Mouse (Mus musculus): ENCODE measurements around the gene Gm28372.

The Gm28372 gene

DNA sequence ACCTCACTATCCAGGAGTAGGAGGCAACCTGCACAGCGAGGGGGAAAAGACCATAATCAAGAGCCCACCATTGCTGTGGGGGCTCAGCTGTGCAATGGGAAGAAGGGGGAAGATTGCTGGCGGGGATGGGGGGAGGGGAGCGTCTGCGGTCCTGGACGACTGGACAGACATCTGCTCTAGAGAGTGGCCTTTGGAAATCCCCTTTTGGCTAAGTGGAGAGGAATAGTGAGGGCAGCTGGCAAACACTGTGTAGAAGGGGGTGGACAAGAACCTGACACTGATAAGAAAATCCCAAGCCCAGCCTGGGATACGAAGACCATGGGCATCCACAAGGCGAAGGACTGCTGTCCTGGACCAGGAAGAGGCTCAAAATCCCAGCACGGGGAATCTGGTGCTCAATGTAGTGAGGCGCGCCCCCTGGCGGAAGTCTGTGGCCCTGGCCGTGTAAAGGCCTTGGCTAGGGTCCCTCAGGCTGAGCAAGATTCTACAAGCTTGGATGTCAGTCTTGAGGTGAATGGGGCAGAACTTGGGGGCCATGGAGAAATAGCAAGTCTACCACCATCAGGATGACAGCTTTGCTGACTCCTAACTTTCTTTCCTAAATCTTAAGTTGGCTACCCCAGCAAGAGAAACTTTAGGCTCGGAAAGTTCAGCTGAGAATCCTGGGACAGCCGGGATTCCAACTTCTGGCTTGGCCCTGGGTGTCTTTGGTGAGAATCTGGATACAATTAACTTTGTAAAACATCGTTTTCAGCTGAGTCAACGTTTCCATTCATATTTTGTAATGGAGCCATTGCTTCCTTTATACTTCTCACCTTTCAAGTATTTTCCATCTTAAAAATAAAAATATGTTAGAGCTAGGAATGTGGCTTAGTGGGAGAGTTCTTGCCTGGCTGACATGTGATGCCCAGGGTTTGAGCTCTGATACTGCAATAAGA, 6.8 kb downstream of the Gm28372 start:
- peak; percentile 75 to 80 for DNase-seq (ENCODE audit: low spot score in 2 of 2)

DNA sequence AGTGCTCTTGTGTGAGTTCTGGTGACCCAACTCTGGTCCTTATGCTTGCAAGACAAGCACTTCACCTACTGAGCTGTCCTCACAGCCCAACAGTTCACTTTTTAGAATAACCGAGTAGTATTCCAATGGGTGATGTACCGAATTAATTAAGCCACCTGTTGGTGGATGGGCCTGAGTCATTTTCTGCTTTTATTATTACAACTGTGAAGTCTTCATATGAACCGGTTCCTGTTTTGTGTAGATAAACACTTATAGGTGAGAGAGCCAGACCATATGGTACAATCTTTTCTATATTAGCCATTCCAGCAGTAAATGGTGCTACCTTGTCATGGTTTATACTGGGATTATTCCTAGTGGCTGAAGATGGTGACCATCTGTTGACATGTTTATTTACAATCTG, 7.7 kb downstream of the Gm28372 start:
- DNase-seq (ENCODE audit: low spot score in 2 of 2), result no peak

DNA sequence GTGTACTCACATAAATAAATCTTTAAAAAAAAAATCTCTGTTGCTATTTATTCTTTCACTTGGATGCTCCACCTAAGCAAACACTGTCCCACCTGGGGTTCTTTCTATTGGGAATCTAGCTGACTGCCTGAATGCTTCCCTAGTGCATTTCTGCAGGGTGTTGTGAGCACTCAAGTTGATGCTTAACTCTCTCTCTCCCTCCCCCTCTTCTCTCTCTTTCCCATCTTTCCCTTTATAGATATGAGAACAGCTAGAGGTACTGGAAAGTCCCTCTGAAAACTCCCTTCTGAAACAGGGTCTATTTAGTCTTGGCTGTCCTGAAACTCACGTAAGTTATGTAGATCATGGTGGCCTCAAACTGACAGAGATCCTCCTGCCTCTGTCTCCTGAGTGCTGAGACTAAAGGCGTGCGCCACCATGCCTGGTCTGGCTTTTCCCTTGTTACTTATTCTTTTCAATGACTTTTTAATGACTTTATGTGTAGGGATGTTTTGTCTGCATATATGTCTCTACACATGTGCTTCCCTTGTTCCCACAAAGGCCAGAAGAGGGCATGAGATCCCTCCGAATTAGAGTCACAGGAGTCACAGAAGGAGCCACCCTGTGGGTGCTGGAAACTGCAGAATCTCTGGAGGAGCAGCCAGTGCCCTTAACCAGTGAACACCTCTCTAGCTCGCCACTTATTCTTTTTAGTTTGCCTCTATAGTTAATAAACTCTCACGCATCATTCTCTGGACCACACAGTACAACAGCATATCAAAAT, 9.2 kb downstream of the Gm28372 start:
- DNase-seq (ENCODE audit: low spot score in 2 of 2), result no peak

DNA sequence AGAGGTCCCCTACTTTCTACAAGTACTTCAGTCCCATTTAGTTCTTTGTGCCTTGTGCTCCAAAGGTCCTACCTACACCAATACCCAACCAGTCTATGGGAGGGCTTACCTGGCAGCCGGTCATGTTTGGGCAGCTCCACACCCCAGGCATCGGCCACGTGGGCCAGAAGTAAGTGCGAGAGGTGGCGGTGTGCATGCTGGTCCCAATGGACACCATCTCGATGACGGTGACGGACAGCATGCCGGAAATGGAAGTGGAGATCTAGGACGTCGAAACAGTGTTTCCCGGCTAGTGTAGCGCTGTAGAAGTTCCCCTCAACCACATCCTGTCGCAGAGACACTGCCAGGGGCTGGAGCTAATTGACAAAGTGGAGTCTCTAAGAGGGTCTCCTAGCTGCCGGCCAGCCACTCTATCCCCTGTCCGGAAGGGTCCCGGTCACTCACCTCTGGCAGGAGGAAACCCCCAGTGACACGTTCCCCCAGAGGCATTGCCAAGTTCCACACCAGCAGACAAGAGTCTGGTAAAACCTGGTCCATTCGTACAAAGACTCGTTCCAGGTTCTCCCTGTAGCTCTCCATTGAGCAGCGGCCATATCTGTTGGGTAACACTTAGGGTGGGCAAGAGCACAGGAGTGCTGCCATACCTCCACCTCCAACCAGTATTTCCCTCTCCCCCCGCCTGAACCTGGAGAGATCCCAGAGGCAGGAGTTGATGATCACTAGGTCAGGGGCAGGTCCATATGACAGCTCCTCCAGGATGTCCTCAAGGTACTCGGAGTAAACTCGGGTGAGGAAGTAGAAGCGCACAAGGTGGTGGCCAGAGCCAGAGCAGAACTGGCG, 17.0 kb downstream of the Gm28372 start:
- DNase-seq (ENCODE audit: low spot score in 2 of 2), result no peak

DNA sequence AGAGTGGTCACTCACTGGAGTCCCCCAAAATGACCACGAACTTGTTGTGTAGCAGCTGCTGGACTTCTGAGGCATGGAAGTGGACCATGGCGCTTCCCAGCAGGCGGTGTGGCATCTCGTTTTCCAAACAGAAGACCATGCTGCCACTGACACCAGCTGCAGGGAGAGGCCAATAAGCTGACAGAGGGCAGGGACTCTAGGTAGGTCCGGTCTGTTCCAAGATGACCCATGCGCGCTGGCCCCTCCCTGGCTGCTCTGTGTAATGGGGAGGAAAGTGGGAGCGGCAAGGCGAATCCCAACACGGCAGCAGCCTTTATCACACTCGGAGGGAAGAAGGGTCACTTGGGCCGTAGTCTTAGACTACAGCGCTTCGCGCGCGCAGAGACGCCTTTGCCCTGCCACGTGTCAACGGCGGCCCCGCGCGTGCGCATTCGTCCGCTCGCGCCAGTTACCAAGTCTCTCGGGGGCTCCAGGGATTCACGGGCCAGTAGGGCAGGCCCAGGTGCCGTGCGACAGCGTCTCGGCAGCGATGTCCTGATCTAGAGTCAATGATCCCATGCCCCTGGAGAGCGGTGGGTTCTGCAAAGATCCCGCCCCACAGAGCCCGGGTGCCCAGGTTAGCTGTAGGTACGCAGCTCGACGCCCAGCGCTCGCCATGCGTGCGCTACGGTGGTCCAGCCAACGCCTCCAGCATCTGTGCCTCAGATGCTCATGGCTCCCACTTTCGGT, 18.5 kb downstream of the Gm28372 start:
- DNase-seq (ENCODE audit: low spot score in 2 of 2), result peak; percentile 71 to 73

DNA sequence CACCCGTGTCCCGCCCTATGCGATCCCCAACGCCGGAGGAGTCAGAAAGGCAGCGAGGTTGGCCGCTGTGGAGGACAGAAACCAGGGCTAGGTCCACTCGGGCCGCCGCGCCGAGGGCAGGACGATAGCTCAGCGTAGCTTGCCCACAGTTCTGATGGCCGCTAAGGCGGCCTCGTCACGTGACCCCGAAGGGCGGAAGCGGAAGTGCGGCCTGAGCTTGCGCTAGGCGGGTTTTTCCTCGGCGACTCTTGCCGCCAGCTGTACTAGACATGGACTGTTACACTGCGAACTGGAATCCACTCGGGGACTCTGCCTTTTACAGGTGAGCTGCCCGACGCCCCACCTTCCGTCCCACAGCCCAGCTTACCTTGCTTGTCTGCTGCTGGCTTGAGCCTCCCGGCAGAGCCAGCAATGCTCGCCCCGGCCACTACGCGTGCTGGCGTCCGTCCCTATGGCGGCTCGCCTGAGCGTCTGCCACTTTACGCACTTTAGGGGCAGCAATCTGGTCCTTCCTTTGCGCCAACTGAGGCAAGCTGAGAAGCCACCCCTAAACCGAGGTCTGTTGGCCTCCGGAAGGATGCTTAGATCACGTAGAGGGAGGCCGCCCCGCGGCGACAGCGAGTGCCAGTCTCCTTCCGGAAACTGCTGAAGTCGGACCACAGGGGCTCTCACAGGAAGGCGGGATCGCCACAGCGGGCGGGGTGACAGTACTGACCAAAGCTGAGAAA, 19.3 kb downstream of the Gm28372 start, which contains the start of the genes Vps16 and Pced1a:
Vps16 (plus strand) TSS at position 214 of the 728 bp plus-strand sequence.
Pced1a (minus strand) TSS at position 576 of the 728 bp plus-strand sequence.
- peak; percentile 84 to 85 for DNase-seq (ENCODE audit: low spot score in 2 of 2)

DNA sequence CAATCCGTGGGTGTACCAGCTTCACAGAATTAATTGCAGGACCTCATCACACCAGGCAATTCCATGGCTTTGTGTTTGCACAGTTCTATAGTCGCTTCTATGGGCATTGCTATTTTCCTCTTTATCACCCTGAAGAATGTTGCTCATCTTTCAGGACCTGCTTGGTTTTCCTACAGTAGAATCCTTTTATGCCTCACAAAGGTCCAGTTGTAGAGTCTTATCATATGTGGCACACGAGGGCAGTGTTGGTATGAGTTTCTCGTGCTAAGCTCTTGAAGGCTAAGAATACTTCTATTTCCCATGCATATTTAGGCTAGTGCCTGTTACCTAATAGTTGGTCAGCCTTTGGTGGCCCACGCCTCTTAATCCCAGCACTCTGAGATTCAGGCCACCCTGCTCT, 20.1 kb downstream of the Gm28372 start:
- no peak for DNase-seq (ENCODE audit: low spot score in 2 of 2)

DNA sequence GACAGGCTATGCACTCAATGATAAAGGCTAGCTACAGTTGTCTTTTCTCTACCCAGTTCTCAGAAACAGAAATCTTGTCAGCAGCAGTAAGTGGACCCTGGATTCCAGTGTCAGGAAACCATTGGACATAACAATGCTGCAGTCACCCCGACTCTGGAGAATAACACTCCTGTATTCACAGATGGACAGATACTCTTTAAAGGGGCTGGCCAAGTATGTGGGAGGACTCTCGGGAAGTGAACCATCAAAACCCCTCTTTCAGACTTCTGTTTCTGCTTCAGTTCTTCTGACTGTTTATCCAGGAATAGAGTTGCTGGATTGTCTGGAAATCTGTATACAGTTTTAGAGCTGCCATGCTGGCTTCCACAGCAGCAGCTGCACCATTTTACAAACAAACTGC, 24.8 kb downstream of the Gm28372 start:
- DNase-seq (ENCODE audit: low spot score in 2 of 2), result no peak

DNA sequence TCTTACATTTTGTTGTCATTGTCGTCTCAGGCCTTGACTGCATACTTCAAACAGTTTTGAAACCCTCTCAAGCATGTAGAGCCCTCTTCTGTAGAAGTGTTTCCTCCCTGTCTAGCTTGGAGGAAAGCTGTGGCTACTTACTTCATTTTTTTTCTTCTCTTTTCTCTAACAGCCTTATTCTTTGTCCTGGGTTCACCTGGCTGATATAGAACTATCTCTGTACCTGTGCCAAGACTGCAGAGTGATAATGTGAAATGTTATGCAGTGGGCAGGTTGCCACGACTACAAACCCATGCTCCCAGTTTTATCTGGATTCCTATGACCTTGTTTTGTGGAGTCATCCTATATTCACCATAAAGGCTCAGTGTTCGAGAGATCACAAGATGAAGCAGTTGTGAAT, 25.4 kb downstream of the Gm28372 start:
- DNase-seq (ENCODE audit: low spot score in 2 of 2), result no peak

DNA sequence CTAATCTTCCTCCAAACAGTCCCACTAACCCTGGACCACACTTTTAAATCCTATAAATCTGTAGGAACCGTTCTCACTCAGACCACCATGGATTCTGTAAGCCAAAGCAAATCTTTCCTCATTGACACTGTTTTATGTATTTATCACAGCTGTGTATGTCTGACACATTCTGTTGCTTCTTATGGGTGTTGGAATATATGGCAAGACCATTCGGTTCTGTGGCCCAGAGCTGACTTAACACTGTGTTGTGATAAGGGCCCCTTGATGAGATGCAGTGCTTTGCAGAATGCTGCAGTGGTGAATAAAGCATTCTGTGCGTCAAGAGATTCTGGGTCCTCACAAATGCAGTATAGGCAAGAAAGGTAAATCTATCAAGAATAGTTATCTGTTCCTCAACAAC, 27.1 kb downstream of the Gm28372 start:
- DNase-seq (ENCODE audit: low spot score in 2 of 2), result no peak

DNA sequence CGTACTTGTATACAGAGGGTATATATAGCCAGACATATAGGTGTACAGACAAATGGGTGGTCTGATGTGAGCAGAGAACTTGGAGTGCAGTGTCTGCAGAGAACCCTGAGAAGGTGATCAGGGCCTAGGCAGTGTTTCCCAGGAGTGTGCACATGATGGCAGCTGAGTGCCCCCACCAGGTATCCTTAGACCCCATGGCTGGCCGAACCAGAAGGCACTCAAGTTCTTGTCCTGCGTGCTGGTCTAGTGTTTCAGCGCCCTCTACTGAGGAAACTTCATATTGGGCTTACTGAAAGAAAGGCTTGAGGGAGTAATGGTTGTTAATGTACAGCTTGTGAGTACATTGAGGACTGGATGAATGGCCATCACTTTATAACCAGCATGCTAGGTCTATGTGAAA, 28.1 kb downstream of the Gm28372 start:
- DNase-seq (ENCODE audit: low spot score in 2 of 2), result no peak

DNA sequence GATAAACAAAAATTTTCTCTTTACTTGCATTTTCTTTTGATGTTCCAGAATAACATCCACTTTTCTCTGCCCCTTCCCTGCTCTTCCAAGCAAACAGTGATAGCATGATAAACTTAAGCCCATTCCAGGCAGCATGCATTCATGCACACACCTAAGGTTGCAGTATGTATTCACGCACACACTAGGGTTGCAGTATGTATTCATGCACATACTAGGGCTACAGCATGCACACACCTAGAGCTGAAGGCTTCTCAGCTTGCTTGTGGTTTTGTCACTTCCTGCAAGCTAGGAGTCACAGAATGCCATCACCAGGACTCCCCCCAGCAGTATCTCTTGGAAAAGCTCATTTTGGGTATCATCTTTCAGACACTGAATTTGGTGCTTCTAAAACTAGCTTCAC, 31.7 kb downstream of the Gm28372 start:
- DNase-seq (ENCODE audit: low spot score in 2 of 2), result no peak

DNA sequence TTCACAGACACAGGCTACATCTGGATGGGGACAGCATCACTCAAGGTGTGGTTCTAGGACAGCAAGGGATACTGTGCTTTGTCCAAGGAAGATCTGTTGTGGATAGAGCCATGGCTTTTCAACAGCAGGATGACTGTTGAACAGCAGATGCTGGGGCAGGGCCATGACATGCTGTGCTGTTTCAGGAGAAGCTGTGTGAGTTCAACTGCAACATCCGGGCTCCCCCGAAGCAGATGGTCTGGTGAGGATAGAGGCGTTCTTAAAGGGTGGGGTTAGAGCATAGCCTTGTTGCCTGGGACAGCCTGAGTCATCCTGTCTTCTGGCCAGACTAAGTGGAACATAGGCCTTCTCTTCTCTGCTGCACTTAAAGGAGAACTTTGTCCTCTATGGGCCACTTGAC, 33.8 kb downstream of the Gm28372 start:
- no peak for DNase-seq (ENCODE audit: low spot score in 2 of 2)

DNA sequence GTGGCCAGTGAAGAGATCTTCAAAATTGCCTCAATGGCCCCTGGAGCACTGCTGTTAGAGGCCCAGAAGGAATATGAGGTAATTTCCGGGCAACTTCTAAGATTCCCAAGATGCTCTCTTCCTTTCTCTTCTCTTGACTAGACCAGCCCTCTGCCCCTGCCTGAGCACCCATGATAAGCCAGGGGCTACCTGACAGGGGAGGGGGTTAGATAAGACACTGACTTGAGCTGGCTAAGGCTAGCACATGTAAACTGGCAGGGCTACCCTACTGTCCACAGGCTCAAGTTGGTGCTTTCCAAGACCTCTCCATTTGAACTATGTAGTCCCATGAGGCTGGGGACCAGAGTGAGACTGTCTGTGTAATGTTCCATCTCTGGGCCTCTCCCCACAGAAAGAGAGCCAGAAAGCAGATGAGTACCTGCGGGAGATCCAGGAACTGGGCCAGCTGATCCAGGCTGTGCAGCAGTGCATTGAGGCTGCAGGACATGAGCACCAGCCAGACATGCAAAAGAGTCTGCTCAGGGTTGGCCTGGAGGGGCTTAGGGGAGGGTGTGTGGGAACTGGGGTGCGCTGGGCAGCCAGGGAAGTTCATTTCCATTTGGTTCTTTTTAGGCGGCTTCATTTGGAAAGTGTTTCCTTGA, 34.9 kb downstream of the Gm28372 start:
- no peak for DNase-seq (ENCODE audit: low spot score in 2 of 2)

DNA sequence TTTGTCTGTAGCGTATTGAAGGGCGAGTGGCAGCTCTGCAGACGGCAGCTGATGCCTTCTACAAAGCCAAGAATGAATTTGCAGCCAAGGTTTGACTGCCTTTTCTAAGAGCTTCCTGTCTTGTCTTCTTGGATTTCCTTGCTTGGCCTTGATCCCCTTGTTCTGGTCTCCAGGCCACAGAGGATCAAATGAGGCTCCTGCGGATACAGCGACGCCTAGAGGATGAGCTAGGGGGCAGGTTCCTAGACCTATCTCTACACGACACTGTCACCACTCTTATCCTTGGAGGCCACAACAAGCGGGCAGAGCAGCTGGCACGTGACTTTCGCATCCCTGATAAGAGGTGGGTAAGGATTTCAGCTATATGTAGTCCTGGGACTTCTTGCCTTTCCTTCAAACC, 37.1 kb downstream of the Gm28372 start:
- DNase-seq (ENCODE audit: low spot score in 2 of 2), result no peak

DNA sequence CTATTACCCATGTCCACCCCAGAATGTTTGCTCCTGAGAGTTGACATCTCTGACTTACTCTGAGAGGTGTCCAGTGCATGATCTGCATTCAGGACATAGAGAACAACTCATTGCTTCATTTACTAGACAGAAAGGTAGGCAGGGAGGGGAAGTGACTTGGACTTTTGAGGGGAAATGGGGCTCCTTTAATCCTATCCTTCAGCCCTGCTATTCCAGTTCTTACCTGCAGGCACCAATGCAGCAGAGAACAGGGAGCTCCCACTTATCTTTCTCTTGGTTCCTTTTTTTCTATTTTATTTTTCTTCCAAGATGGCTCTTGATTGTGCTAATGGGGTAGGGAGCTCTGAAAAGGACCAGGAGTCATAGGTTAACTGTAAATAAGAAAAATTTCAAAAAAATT, 43.4 kb downstream of the Gm28372 start:
- no peak for DNase-seq (ENCODE audit: low spot score in 2 of 2)

DNA sequence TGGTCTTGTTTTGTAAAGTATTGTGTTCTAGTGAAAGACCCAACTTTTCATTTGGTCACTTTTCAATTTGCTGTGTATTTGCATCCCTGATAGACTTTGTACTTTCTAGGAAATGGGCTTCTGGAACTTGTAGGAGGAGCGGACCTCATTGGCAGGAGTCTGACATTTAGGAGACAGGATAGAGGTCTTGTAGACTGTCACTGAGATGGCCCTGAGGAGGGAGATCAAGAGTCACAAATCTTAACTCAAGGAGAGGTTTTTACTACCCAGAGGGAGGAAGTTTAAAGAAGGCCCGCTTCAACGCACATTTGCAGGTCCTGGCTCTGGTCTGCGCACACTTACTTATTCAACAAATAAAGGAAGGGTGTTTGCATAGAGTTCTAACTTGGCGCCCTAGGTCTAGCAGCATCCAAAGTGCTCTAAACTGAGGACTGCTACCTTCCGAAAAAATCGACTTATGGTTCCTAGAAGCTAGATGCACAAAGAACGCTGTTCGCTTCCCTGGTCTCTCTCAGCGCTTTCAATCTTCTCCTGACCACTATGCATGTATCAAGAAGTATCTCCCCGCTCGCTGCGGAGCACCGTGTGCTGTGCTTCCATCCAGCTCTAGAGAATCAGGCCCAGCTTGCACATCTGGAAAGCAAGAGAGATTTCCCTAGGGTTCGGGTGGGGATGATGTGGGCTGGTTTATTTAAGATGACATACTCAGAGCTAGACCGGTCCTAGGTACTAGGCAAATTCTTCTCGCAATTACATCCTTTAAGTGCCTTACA, 44.2 kb downstream of the Gm28372 start:
- DNase-seq (ENCODE audit: low spot score in 2 of 2), result no peak

DNA sequence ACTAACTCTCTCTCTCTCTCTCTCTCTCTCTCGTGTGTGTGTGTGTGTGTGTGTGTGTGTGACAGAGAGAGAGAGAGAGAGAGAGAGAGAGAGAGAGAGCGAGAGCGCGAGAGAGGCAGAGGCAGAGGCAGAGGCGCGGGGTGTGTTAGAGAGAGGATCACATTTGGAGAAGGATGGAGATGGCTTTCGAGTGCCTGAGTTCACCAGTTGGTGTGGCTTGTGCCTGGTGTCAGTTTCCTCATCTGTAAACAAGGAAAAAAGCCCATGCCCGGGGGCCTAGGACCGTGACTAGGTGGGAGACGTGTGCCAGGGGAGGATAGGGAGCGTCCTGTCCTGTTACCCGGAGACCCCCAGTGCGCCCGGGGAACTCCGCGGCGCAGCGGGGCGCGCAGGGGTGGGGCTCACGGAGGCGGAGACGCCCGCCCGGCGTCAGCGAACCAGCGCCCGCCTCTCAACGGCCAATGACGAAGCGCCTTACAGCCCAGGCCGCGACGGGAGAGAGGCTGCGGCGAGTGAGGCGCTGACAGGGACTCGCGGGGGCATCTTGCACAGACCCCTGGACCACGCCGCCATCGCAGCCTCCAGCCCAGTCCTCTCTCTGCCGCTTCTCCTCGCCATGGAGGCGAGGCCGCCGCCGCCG, 44.9 kb downstream of the Gm28372 start, which contains the start of gene Ptpra:
Ptpra (plus strand) TSS at position 485 of the 640 bp plus-strand sequence.
- DNase-seq (ENCODE audit: low spot score in 2 of 2), result peak; percentile 81 to 82

DNA sequence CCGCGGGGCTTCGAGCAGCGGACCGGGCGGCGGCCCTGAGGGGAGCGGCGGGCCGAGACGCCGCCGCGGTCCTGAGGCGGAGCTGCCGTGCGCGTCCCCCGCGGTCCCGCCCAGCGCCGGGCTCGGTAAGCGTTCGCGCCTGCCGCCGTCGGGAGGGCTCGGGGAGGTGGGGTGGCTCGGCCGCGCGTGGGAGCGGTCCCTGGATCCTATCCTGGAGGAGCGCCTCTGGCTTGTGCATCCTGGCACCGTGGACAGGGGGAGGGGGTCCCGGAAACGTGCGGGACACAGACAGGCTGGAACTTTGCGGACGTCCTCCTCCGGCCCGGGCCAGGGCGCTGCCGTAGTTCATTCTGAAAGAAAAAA, 45.4 kb downstream of the Gm28372 start:
- DNase-seq (ENCODE audit: low spot score in 2 of 2), result peak; percentile 47 to 54

Measured in frontal cortex, postnatal 25 days (tissue).